Mouse (Mus musculus) lung, embryonic 14.5 days (tissue): Measurements from ENCODE around the gene Fbn1. TPM values are rescaled to one million over a fixed set of nuclear protein-coding genes. Genes with fewer than 3 reads are reported as not detected.
A peak's percentile ranks its signal among the peaks of the same experiment; 100 is the strongest.

ENCODE experiments used
- ATAC-seq: fragments of 200-750 bp; cut with Nextera tagmentation; 2 replicates; pipeline ENCODE4 v1.8.0; 2017; ENCODE audit warnings: mild to moderate bottlenecking, moderate TSS enrichment, moderate library complexity; ENCODE audit not compliant: insufficient read depth
- DNase-seq: peaks from one replicate; pipeline ENCODE4 v3.0.0-alpha.2; 2015
- H3K27ac ChIP-seq: fragments of 300-500 bp; sonication (generic); 2 replicates; pipeline ENCODE4 v1.5.1; 2014; ENCODE audit warnings: low read depth, mild to moderate bottlenecking, moderate library complexity
- H3K27me3 ChIP-seq: fragments of 300-500 bp; sonication (generic); 2 replicates; pipeline ENCODE4 v1.6.1; 2014; ENCODE audit warnings: low read length, control low read depth; ENCODE audit not compliant: insufficient read depth
- H3K36me3 ChIP-seq: fragments of 300-500 bp; sonication (generic); 2 replicates; pipeline ENCODE4 v1.6.1; 2014; ENCODE audit warnings: control low read depth; ENCODE audit not compliant: insufficient read depth
- H3K4me1 ChIP-seq: fragments of 300-500 bp; sonication (generic); 2 replicates; pipeline ENCODE4 v1.6.1; 2014; ENCODE audit warnings: antibody characterized with exemption, control low read depth; ENCODE audit not compliant: insufficient read depth
- H3K4me2 ChIP-seq: fragments of 300-500 bp; sonication (generic); 2 replicates; pipeline ENCODE4 v1.6.1; 2014; ENCODE audit warnings: mild to moderate bottlenecking
- H3K4me3 ChIP-seq: fragments of 300-500 bp; sonication (generic); 2 replicates; pipeline ENCODE4 v1.5.1; 2014; ENCODE audit warnings: low read depth, low read length
- H3K9ac ChIP-seq: fragments of 300-500 bp; sonication (generic); 2 replicates; pipeline ENCODE4 v1.6.1; 2014
- H3K9me3 ChIP-seq: fragments of 300-500 bp; sonication (generic); 2 replicates; pipeline ENCODE4 v1.6.1; 2016; ENCODE audit warnings: low read depth, low read length, control low read depth
- CTCF ChIP-seq: IDR thresholded peaks from 2 replicates; pipeline ENCODE4 v1.5.1; 2016; ENCODE audit warnings: antibody characterized with exemption, low read depth
- WGBS: fragments of 180-500 bp; shearing (Covaris S2); extraction: QIAGEN DNeasy Blood & Tissue Kit; methylation state at CpG from one replicate; pipeline ENCODE4 v1.1.7; 2014; 5-methylcytosine and 5-hydroxymethylcytosine counted together
- polyA plus RNA-seq: library from polyadenylated mRNA; unstranded; fragments of >200 nt; fragmentation: Nextera tagmentation; extraction: Ambion mirVana; gene quantifications from 2 replicates; pipeline ENCODE4 v1.2.1, GENCODE M21; 2014

Fbn1 gene
- polyA plus RNA-seq, 1 experiment from 2014 or later = 53.1 TPM

DNA sequence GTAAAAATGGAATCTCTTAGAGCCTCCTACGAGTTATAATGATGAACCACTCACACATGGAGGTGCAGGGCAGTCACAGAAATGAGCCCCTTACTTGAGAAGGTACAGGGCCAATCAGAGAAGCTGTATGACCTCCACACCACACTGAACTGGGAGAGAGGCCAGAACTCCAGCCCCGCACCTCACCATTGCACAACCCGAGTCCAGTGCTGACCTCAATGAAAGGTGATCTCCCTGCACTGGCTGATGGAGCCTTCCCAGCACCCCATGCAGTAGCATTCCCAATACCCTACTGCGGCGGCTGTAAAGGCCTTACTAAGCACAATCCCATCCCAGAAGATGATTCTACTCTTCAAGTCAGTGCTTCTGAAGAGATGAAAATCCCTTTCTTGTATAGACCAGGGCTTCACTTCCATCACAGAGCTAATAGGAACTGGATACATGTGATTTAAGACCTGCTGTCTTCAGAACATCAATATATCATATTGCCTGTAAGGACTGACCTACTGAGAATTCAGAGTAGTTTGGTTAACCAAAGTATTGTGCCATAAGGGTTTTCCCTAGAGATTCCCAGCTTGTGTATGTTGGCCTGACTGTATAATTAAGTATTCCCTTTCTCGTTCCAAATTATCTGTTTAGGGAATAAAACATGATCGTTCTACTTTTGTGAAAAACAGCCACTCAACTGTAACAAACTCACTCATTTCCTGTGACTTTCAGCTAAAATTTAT lies 182.5 kb downstream of the Fbn1 start:
- 57% methylated on average over 7 of the region's 7 CpGs for WGBS
- DNase-seq (no peak), ATAC-seq (no peak)
- H3K27ac ChIP-seq = no peak overlapping the region
- H3K4me2 ChIP-seq = no peak overlapping the region
- H3K27me3 ChIP-seq = no peaks in the 10 kb centered on the region
- no peaks in the 10 kb centered on the region for H3K9me3 ChIP-seq
- no peaks in the 10 kb centered on the region for H3K4me1 ChIP-seq
- H3K36me3 ChIP-seq = peaks cover 37% of the 10 kb centered on the region
- no peak overlapping the region for H3K9ac ChIP-seq
- TF ChIP-seq CTCF = no peak
- no peak overlapping the region for H3K4me3 ChIP-seq

DNA sequence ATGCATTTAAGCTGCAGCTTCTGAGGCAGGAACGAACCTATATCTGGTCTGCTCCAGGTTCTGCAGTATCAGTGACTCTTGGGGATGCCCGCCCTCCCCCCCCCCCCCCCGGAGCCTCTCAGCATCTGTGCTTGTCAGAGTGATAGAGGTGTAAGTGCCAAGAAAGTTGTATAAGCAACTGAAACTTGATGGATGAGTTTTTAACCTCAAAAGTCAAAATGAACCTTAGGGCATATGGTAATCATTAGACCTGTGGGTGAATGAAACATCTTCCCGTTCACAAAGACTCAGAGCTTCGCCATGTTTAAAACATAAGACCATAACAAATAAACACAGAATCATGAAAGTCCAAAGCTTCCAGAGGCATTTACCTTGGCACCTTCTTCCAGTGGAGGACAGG lies 183.3 kb downstream of the Fbn1 start:
- Histone ChIP-seq H3K4me1 (no peaks in the 10 kb centered on the region), H3K4me2 (no peak overlapping the region), H3K27me3 (no peaks in the 10 kb centered on the region), H3K9me3 (no peaks in the 10 kb centered on the region), H3K36me3 (peaks cover 32% of the 10 kb centered on the region), H3K9ac (no peak overlapping the region), H3K4me3 (no peak overlapping the region), H3K27ac (no peak overlapping the region)
- no peak for ATAC-seq
- DNase-seq = no peak
- WGBS = 33% methylated on average over 5 of the region's 5 CpGs
- no peak for TF ChIP-seq CTCF

GRCm38 (mm10) chr2:125323347-125323746 lies 184.4 kb downstream of the Fbn1 start:
- Histone ChIP-seq H3K27ac (no peak overlapping the region), H3K4me3 (no peak overlapping the region), H3K27me3 (no peaks in the 10 kb centered on the region), H3K9me3 (no peaks in the 10 kb centered on the region), H3K9ac (no peak overlapping the region), H3K36me3 (peaks cover 32% of the 10 kb centered on the region), H3K4me2 (no peak overlapping the region), H3K4me1 (no peaks in the 10 kb centered on the region)
- DNase-seq (peak; percentile 44), ATAC-seq (peak; percentile 36; the same call in 1 of the 2 replicates)
- WGBS = 34% methylated on average over 4 of the region's 4 CpGs
- TF ChIP-seq CTCF = no peak

GRCm38 (mm10) chr2:125322581-125322980 lies 185.2 kb downstream of the Fbn1 start:
- WGBS = 77% methylated on average over 2 of the region's 2 CpGs
- DNase-seq (no peak), ATAC-seq (no peak)
- no peak overlapping the region for H3K4me2 ChIP-seq
- H3K27ac ChIP-seq = no peak overlapping the region
- no peak overlapping the region for H3K4me3 ChIP-seq
- no peaks in the 10 kb centered on the region for H3K27me3 ChIP-seq
- no peak overlapping the region for H3K9ac ChIP-seq
- no peak for TF ChIP-seq CTCF
- peaks cover 31% of the 10 kb centered on the region for H3K36me3 ChIP-seq
- H3K9me3 ChIP-seq = no peaks in the 10 kb centered on the region
- no peaks in the 10 kb centered on the region for H3K4me1 ChIP-seq

DNA sequence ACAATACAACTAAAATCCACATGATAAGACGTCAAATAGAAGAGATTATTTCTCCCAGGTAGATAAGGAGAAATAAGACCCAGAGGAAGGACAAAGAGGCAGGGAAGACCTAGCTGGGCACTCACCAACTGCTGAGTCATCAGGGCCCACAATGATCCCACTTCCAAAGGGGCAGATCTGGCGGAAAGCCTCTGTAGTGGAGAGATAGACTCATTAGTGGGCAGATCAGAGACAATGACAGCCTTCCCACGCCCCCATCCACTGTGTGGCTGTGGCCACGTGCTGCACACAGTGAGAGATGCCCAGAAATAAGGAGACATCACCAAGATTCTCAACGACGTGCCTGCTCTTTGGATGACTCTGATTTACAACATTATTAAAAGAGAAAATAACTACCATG lies 186.7 kb downstream of the Fbn1 start:
- WGBS = 83% methylated on average over 6 of the region's 6 CpGs
- Histone ChIP-seq H3K9me3 (no peaks in the 10 kb centered on the region), H3K9ac (no peak overlapping the region), H3K36me3 (peaks cover 39% of the 10 kb centered on the region), H3K27ac (no peak overlapping the region), H3K4me3 (no peak overlapping the region), H3K4me1 (no peaks in the 10 kb centered on the region), H3K27me3 (no peaks in the 10 kb centered on the region), H3K4me2 (no peak overlapping the region)
- DNase-seq = no peak
- no peak for ATAC-seq
- TF ChIP-seq CTCF = no peak

GRCm38 (mm10) chr2:125319651-125320050 lies 188.1 kb downstream of the Fbn1 start:
- Histone ChIP-seq H3K4me3 (no peak overlapping the region), H3K4me1 (no peaks in the 10 kb centered on the region), H3K9me3 (no peaks in the 10 kb centered on the region), H3K27ac (no peak overlapping the region; the same call in 1 of the 2 replicates), H3K27me3 (no peaks in the 10 kb centered on the region), H3K36me3 (peaks cover 43% of the 10 kb centered on the region), H3K4me2 (no peak overlapping the region), H3K9ac (no peak overlapping the region)
- 42% methylated on average over 8 of the region's 8 CpGs for WGBS
- TF ChIP-seq CTCF = no peak
- 0 out of 2 replicates have a peak, but pooled peaks have one; percentile 19 for ATAC-seq
- peak; percentile 74 for DNase-seq

GRCm38 (mm10) chr2:125318371-125319061 lies 189.3 kb downstream of the Fbn1 start:
- no peak for DNase-seq

More at GRCm38 (mm10) chr2:125318371-125319061, 189.3 kb downstream of the Fbn1 start:
- 64% methylated on average over 5 of the region's 5 CpGs for WGBS
- Histone ChIP-seq H3K27ac (no peak overlapping the region), H3K27me3 (no peaks in the 10 kb centered on the region), H3K4me3 (no peak overlapping the region), H3K9ac (no peak overlapping the region), H3K4me1 (no peaks in the 10 kb centered on the region), H3K36me3 (peaks cover 53% of the 10 kb centered on the region), H3K4me2 (no peak overlapping the region), H3K9me3 (no peaks in the 10 kb centered on the region)
- TF ChIP-seq CTCF = no peak
- ATAC-seq = no peak
